Mouse (Mus musculus) adrenal gland, adult (tissue): Measurements from ENCODE around the gene Gm43738.
"Not testable (repeated sequence)": the region's sequence is repeated elsewhere in the genome, so short reads cannot be mapped to it uniquely, and the experiment has no call there.

ENCODE experiments used
- DNase-seq, 2 experiments: peaks; one replicate each; pipeline ENCODE4 v3.0.0; 2022 to 2023; ENCODE audit warnings: low spot score in 1 of 2; ENCODE audit not compliant: inconsistent age in 2 of 2

Gm43738 gene

GRCm38 (mm10) chr3:89102495-89103290, 1.8 kb upstream of the Gm43738 start:
- no peak for DNase-seq

- peak; percentile 97 to 98 for DNase-seq
These were observed 1.1 kb upstream of the Gm43738 start, which contains the start of gene Fdps for GRCm38 (mm10) chr3:89101812-89102494. Gene Fdps, minus strand, starts transcription at chr3:89101959.

- no peak for DNase-seq
These were observed 536 bp upstream of the Gm43738 start for GRCm38 (mm10) chr3:89101459-89101811.

- DNase-seq: peak; percentile 18 to 38
These were observed 6.9 kb downstream of the Gm43738 start for GRCm38 (mm10) chr3:89094021-89094420.

- peak; percentile 92 to 96 for DNase-seq
These were observed 7.7 kb downstream of the Gm43738 start, which contains the start of gene Rusc1 for GRCm38 (mm10) chr3:89093175-89093574. Gene Rusc1, minus strand, starts transcription at chr3:89093311.

- DNase-seq: no peak
These were observed 8.3 kb downstream of the Gm43738 start for GRCm38 (mm10) chr3:89092509-89093090.

- DNase-seq: peak; percentile 37 to 50
These were observed 8.9 kb downstream of the Gm43738 start for GRCm38 (mm10) chr3:89091811-89092508.

- peak; percentile 90 to 96 for DNase-seq
These were observed 9.9 kb downstream of the Gm43738 start for GRCm38 (mm10) chr3:89090694-89091655.

- DNase-seq: peak; percentile 91 to 97
These were observed 10.9 kb downstream of the Gm43738 start for GRCm38 (mm10) chr3:89089882-89090591.

GRCm38 (mm10) chr3:89088974-89089373, 11.9 kb downstream of the Gm43738 start:
- DNase-seq: no peak

GRCm38 (mm10) chr3:89087338-89088110, 13.4 kb downstream of the Gm43738 start:
- peak; percentile 74 to 93 for DNase-seq

- no peak for DNase-seq
These were observed 16.2 kb downstream of the Gm43738 start for GRCm38 (mm10) chr3:89084654-89085190.

GRCm38 (mm10) chr3:89084133-89084532, 16.8 kb downstream of the Gm43738 start:
- no peak for DNase-seq

- not testable (repeated sequence) for DNase-seq
These were observed 18.6 kb downstream of the Gm43738 start for GRCm38 (mm10) chr3:89082287-89082686.

- DNase-seq: no peak
These were observed 23.5 kb downstream of the Gm43738 start for GRCm38 (mm10) chr3:89077383-89077782.

GRCm38 (mm10) chr3:89067265-89067664, 33.6 kb downstream of the Gm43738 start:
- no peak for DNase-seq

GRCm38 (mm10) chr3:89061696-89062095, 39.2 kb downstream of the Gm43738 start:
- DNase-seq: no peak

- peak; percentile 12 to 59 for DNase-seq
These were observed 42.1 kb downstream of the Gm43738 start for GRCm38 (mm10) chr3:89058783-89059182.
